Mouse (Mus musculus) lung, postnatal 0 days (tissue): ENCODE data around the gene Fam189a1. TPM values are rescaled to one million over a fixed set of nuclear protein-coding genes. Genes with fewer than 3 reads are reported as not detected.

ENCODE experiments used
- ATAC-seq: fragments of 200-750 bp; cut with Nextera tagmentation; 2 replicates; pipeline ENCODE4 v1.8.0; 2017; ENCODE audit warnings: moderate library complexity
- DNase-seq: peaks from one replicate; pipeline ENCODE4 v3.0.0-alpha.2; 2016; ENCODE audit warnings: low spot score
- H3K27ac ChIP-seq: fragments of 300-500 bp; sonication (generic); 2 replicates; pipeline ENCODE4 v1.5.1; 2014; ENCODE audit warnings: antibody characterized with exemption, mild to moderate bottlenecking, low read length, mixed read lengths
- H3K27me3 ChIP-seq: fragments of 300-500 bp; sonication (generic); replicated peaks from 2 replicates; pipeline ENCODE4 v1.6.1; 2014; ENCODE audit warnings: low read length, mixed read lengths; ENCODE audit not compliant: insufficient read depth
- H3K36me3 ChIP-seq: fragments of 300-500 bp; sonication (generic); 2 replicates; pipeline ENCODE4 v1.6.1; 2014; ENCODE audit warnings: low read length, mixed read lengths; ENCODE audit not compliant: insufficient read depth
- H3K4me1 ChIP-seq: fragments of 300-500 bp; sonication (generic); 2 replicates; pipeline ENCODE4 v1.6.1; 2014; ENCODE audit warnings: antibody characterized with exemption, low read depth, low read length, mixed read lengths; ENCODE audit not compliant: insufficient read depth
- H3K4me2 ChIP-seq: fragments of 300-500 bp; sonication (generic); replicated peaks from 2 replicates; pipeline ENCODE4 v1.6.1; 2014; ENCODE audit warnings: low read depth, mild to moderate bottlenecking, low read length, moderate library complexity, mixed read lengths
- H3K4me3 ChIP-seq: fragments of 300-500 bp; sonication (generic); 2 replicates; pipeline ENCODE4 v1.5.1; 2014; ENCODE audit warnings: low read depth, low read length
- H3K9ac ChIP-seq: fragments of 300-500 bp; sonication (generic); replicated peaks from 2 replicates; pipeline ENCODE4 v1.6.1; 2014; ENCODE audit warnings: low read depth, mild to moderate bottlenecking
- H3K9me3 ChIP-seq: fragments of 300-500 bp; sonication (generic); 2 replicates; pipeline ENCODE4 v1.6.1; 2016; ENCODE audit warnings: low read length, mixed read lengths
- CTCF ChIP-seq: IDR thresholded peaks from 2 replicates; pipeline ENCODE4 v1.5.1; 2016; ENCODE audit warnings: antibody characterized with exemption, mild to moderate bottlenecking
- EP300 ChIP-seq: IDR thresholded peaks from 2 replicates; pipeline ENCODE4 v1.6.1; 2016; ENCODE audit warnings: antibody characterized with exemption, mild to moderate bottlenecking, control low read depth
- WGBS: fragments of 180-500 bp; shearing (Covaris S2); extraction: QIAGEN DNeasy Blood & Tissue Kit; methylation state at CpG from one replicate; pipeline ENCODE4 v1.1.7; 2014; 5-methylcytosine and 5-hydroxymethylcytosine counted together
- polyA plus RNA-seq: library from polyadenylated mRNA; unstranded; fragments of >200 nt; fragmentation: Nextera tagmentation; extraction: Ambion mirVana; gene quantifications from 2 replicates; pipeline ENCODE4 v1.2.1, GENCODE M21; 2015

Fam189a1 gene
- polyA plus RNA-seq, 1 experiment from 2014 or later: 0.07 TPM

DNA sequence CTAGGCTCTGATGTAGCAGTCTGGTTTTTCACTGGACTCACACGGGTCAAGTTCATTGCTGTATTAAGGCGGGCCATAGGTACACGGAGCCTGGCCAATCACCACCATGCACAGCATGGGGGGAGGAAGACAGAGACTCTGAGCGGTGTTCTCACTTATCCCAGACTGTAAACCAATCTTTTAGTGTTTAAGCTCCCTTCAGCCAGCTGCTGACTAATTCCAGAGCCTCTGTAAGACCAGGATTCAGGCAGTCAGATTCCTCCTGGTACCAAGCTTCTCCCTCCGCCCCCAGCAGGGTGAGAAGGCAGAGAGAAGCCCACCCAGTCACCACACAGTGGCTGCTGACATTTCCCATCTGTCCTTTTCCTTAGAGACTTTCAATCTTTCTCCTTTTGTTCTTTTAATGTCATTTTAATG lies 260.7 kb downstream of the Fam189a1 start:
- ATAC-seq: peak; percentile 78
- TF ChIP-seq EP300 (no peak), CTCF (no peak)
- peak; percentile 75 for DNase-seq

DNA sequence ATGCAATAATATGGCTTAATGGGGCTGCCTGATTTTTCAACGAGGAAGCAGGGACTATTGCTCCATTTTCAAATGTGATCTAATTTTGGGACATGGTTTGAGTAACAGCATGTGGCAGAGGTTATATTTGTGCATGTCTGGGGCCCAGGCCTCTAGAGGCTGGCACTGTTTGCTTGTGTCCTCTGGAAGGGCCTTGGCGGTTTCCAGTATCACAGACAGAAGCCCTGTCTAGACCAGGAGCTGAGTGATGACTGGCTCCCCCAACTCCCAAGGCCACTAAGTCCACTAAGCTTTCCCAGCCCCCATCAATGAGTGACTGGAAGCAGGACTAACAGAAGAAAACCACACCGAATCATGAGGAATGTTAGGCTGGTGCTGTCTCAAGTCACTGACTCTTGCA lies 265.2 kb downstream of the Fam189a1 start:
- Histone ChIP-seq H3K4me1 (no peaks in the 10 kb centered on the region), H3K9ac (no peak overlapping the region), H3K4me3 (no peak overlapping the region), H3K4me2 (no peak overlapping the region), H3K27ac (no peak overlapping the region), H3K36me3 (no peaks in the 10 kb centered on the region), H3K27me3 (no peaks in the 10 kb centered on the region), H3K9me3 (no peaks in the 10 kb centered on the region)
- TF ChIP-seq EP300: no peak
- ATAC-seq (no peak), DNase-seq (peak; percentile 36)
- WGBS: 51% methylated on average over 3 of the region's 3 CpGs

More for the DNA sequence above, 260.7 kb downstream of the Fam189a1 start:
- WGBS: 33% methylated on average over 5 of the region's 5 CpGs
- no peaks in the 10 kb centered on the region for H3K9me3 ChIP-seq
- no peaks in the 10 kb centered on the region for H3K4me1 ChIP-seq
- H3K27me3 ChIP-seq: no peaks in the 10 kb centered on the region
- H3K9ac ChIP-seq: no peak overlapping the region
- no peak overlapping the region for H3K4me3 ChIP-seq
- 0 out of 2 replicates have a peak overlapping the region, but pooled peaks have one; percentile 38 for H3K27ac ChIP-seq
- no peak overlapping the region for H3K4me2 ChIP-seq
- no peaks in the 10 kb centered on the region for H3K36me3 ChIP-seq

DNA sequence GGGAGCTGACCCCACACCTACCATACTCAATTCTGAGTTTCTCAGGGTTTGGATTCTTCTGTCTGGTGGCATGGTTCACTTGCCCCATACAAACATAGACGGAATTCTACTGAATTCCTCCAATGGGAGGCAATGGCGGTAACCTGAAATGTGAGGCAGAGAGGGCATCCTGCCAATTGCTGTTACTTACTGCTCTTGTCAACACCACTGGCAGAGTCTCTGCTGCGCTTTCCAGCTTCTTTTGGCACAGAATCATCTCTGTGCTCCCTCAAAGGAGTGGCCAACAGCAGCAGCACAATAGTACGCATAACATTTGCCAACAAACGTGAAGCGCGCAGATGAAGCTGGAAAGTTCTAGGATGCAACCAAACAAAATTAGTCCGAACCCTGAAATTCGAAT lies 266.5 kb downstream of the Fam189a1 start:
- H3K4me3 ChIP-seq: no peak overlapping the region
- H3K27ac ChIP-seq: no peak overlapping the region
- H3K9me3 ChIP-seq: no peaks in the 10 kb centered on the region
- DNase-seq (peak; percentile 48), ATAC-seq (no peak)
- H3K4me2 ChIP-seq: no peak overlapping the region
- H3K4me1 ChIP-seq: no peaks in the 10 kb centered on the region
- H3K27me3 ChIP-seq: no peaks in the 10 kb centered on the region
- H3K9ac ChIP-seq: no peak overlapping the region
- H3K36me3 ChIP-seq: no peaks in the 10 kb centered on the region
- no peak for TF ChIP-seq EP300
- no peak for TF ChIP-seq CTCF
- WGBS: 58% methylated on average over 9 of the region's 9 CpGs

DNA sequence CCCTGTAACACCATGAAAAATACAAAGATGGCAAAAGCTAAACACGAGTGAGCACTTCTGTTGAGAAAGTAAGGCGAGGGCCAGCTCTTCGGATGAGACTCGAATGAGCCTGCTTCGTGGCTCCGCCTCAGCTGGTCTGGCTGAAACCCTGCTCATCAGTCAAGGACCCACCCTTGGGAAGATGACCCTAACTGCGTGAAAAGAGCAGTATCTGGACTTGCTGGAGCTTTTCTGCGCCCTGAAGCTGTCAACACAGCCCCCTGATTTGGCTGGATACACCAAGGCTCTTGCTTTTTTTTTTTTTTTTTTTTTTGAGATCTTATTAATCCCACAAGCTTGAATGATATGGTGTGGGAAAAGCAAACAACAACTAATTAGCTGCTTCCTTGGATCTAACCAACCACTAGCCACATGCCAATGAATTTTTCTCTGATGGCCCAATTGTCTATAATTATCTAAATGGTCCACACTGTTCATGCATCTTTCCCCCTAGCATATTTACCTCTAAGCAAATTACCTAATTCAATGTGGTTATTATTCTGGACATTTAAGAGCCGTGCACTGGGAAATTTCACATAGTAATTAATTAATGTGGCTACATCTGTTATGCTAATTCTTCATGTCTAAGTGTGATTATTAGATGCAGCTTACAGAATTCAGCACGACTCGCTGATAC lies 272.0 kb downstream of the Fam189a1 start:
- H3K9me3 ChIP-seq: no peaks in the 10 kb centered on the region
- H3K4me1 ChIP-seq: no peaks in the 10 kb centered on the region
- H3K9ac ChIP-seq: no peak overlapping the region
- no peaks in the 10 kb centered on the region for H3K36me3 ChIP-seq
- no peak overlapping the region for H3K27ac ChIP-seq
- H3K4me3 ChIP-seq: no peak overlapping the region
- DNase-seq: no peak
- WGBS: 54% methylated on average over 11 of the region's 11 CpGs
- H3K4me2 ChIP-seq: no peak overlapping the region
- no peaks in the 10 kb centered on the region for H3K27me3 ChIP-seq
- no peak for ATAC-seq
- TF ChIP-seq CTCF (no peak), EP300 (no peak)

DNA sequence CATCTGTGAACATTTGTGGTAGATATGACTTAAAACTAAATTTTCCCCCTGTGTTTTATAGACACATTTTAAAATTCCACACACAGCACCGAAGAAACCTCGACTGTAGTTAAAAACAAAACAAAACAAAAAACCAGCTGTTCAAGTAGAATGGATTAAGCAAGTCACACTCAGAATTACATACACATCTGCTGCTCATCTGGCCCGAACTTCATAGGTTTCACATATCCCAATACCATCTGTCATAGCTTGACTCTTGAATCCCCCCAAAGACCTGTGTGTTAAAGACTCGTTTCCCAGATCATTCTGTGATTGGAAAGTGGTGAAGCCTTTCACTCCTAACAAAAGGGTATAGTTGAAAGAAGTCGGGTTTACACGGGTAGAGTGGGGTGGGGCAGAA lies 274.1 kb downstream of the Fam189a1 start:
- no peak for ATAC-seq
- WGBS: 64% methylated on average over 6 of the region's 6 CpGs
- peak; percentile 40 for DNase-seq

DNA sequence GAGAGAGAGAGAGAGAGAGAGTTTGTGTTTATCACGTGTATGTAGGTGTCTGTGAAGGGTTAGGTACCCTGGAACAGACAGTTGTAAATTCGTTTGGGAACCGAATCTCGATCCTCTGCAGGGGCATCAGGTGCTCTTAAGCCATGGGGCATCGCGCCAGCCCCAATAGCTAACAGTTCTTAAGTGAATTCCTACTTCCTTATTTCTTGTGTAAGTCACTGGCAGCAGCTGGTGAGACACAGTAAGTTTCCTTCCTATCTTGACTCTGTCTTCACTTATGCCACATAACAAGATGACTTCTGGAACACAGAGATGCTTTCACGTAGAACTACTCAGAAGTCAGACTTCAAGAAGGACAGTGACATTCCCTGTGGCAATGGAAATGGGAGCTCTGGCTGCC lies 275.0 kb downstream of the Fam189a1 start:
- no peak for ATAC-seq
- peak; percentile 15 for DNase-seq
- WGBS: 60% methylated on average over 7 of the region's 7 CpGs
- Histone ChIP-seq H3K4me1 (no peaks in the 10 kb centered on the region), H3K27me3 (no peaks in the 10 kb centered on the region), H3K27ac (no peak overlapping the region), H3K9ac (no peak overlapping the region), H3K9me3 (no peaks in the 10 kb centered on the region), H3K4me2 (no peak overlapping the region), H3K36me3 (no peaks in the 10 kb centered on the region), H3K4me3 (no peak overlapping the region)
- TF ChIP-seq CTCF (no peak), EP300 (no peak)

More for the DNA sequence above, 274.1 kb downstream of the Fam189a1 start:
- no peaks in the 10 kb centered on the region for H3K36me3 ChIP-seq
- no peaks in the 10 kb centered on the region for H3K27me3 ChIP-seq
- H3K4me2 ChIP-seq: no peak overlapping the region
- no peak overlapping the region for H3K4me3 ChIP-seq
- no peak for TF ChIP-seq CTCF
- no peak for TF ChIP-seq EP300
- no peak overlapping the region for H3K27ac ChIP-seq
- no peaks in the 10 kb centered on the region for H3K9me3 ChIP-seq
- no peak overlapping the region for H3K9ac ChIP-seq
- H3K4me1 ChIP-seq: no peaks in the 10 kb centered on the region
